Mouse (Mus musculus): Measurements from ENCODE around the gene Lamb3. TPM values are rescaled to one million over a fixed set of nuclear protein-coding genes. Genes with fewer than 3 reads are reported as not detected.

Lamb3 gene
- total and polyA plus RNA-seq, 3 experiments: 10.1 to 14.6 (median 12.3) TPM

DNA sequence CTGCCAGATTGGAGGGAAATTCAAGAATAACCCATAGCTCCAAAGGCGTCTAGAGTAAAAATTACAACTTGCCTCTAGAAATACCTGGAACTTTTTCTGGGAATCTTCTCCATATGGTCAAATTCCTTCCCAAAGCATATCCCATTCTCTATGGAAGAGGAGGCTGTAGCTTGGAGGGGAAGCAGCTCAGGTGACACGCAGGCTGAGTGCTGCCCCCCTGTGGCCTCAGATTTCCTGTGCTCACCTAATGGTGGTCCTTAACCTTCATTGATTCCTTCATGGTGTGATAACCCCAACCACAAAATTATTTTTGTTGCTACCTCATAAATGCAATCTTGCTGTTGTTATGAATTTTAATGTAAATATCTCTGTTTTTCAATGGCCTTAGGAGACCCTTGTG is 116.7 kb downstream of the Lamb3 start:
- dilution Hi-C loops (cut with MboI; ENCODE audit: extremely low pct_ligation_motif_present, extremely low pct_unique_long_range_greater_than_20kb, low sequenced_read_pairs) (no loop called here), in situ Hi-C loops (cut with MboI; ENCODE audit: low pct_ligation_motif_present, low pct_unique_long_range_greater_than_20kb, low sequenced_read_pairs) (loop anchor here (5.0 to 10.0 kb wide), 3 partner anchors 51 to 117 kb away; partner anchors contain the start of genes Camk1g and Lamb3)
- Histone ChIP-seq H3K4me2 (ENCODE audit: insufficient read depth, low read depth, poor library complexity, severe bottlenecking) (no peak overlapping the region), H3K79me2 (replicated peaks; ENCODE audit: control insufficient read depth, extremely low read depth, insufficient read depth, poor library complexity, severe bottlenecking) (no peaks in the 10 kb centered on the region), H3K9ac (ENCODE audit: insufficient read depth, low read depth) (no peak overlapping the region), H3K9me3 (replicated peaks; ENCODE audit: low read length) (no peaks in the 10 kb centered on the region), H3K4me1 (ENCODE audit: control insufficient read depth in 1 of 2, insufficient read depth in 2 of 2) (no peaks in the 10 kb centered on the region), H3K4me3 (replicated peaks in 1 of 3; ENCODE audit: low read depth in 2 of 3, low read length in 2 of 3, poor library complexity in 1 of 3) (no peak overlapping the region), H3K27ac (ENCODE audit: insufficient read depth, low read depth) (no peak overlapping the region), H3K27me3 (replicated peaks) (no peaks in the 10 kb centered on the region), H3K36me3 (replicated peaks in 1 of 2; ENCODE audit: control insufficient read depth in 1 of 2, insufficient read depth in 1 of 2, low read length in 1 of 2) (no peaks in the 10 kb centered on the region)
- DNase-seq (ENCODE audit: extremely low read depth): peak; percentile 27
- TF ChIP-seq ELF1 (IDR thresholded peaks at IDR 0.05; ENCODE audit: low read depth, low read length): no peak
- TF ChIP-seq ZC3H11A (IDR thresholded peaks at IDR 0.05; ENCODE audit: low read depth, low read length): 0 out of 2 replicates have a peak, but pooled peaks have one; percentile 11
- TF ChIP-seq RAD21 (IDR thresholded peaks at IDR 0.05; ENCODE audit: low read depth, low read length): peak; percentile 62
- TF ChIP-seq SMC3 (IDR thresholded peaks at IDR 0.05; ENCODE audit: low read depth, low read length): peak; percentile 89
- no peak for TF ChIP-seq HCFC1 (IDR thresholded peaks at IDR 0.05; ENCODE audit: low read depth, low read length)
- peak; percentile 48 to 81 for TF ChIP-seq CTCF (conservative IDR thresholded peaks at IDR 0.05 in 1 of 2, IDR thresholded peaks at IDR 0.05 in 1 of 2; ENCODE audit: low read depth in 2 of 2, low read length in 2 of 2)
- TF ChIP-seq SIN3A (IDR thresholded peaks at IDR 0.05; ENCODE audit: low read length): no peak
- no peak for TF ChIP-seq KAT2A (IDR thresholded peaks at IDR 0.05; ENCODE audit: insufficient replicate concordance, low read length)
- TF ChIP-seq JUN (IDR thresholded peaks at IDR 0.05; ENCODE audit: insufficient read depth, low read depth, low read length): no peak

DNA sequence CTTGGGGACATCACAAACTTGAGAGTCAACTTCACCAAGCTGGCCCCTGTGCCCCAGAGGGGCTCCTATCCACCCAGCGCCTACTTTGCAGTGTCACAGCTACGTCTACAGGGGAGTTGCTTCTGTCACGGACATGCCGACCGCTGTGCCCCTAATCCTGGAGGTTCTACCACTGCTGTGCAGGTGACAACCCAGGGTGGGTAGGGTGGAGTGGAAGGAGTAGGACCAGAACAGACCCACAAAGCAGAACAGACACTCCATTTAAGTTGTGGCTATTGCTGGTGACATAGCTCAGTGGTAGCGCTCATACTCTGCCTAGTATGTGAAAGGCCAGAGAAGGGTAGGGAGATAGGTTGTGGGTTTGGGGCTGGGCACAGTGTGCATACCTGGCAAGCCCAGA is 118.4 kb downstream of the Lamb3 start:
- Histone ChIP-seq H3K4me2 (ENCODE audit: insufficient read depth, low read depth, poor library complexity, severe bottlenecking) (no peak overlapping the region), H3K4me3 (replicated peaks in 1 of 3; ENCODE audit: low read depth in 2 of 3, low read length in 2 of 3, poor library complexity in 1 of 3) (no peak overlapping the region), H3K9me3 (replicated peaks; ENCODE audit: low read length) (no peaks in the 10 kb centered on the region), H3K27ac (ENCODE audit: insufficient read depth, low read depth) (no peak overlapping the region), H3K9ac (ENCODE audit: insufficient read depth, low read depth) (no peak overlapping the region), H3K36me3 (replicated peaks in 1 of 2; ENCODE audit: control insufficient read depth in 1 of 2, insufficient read depth in 1 of 2, low read length in 1 of 2) (peaks cover 0 to 3% of the 10 kb centered on the region in 2 experiments), H3K79me2 (replicated peaks; ENCODE audit: control insufficient read depth, extremely low read depth, insufficient read depth, poor library complexity, severe bottlenecking) (no peaks in the 10 kb centered on the region), H3K4me1 (ENCODE audit: control insufficient read depth in 1 of 2, insufficient read depth in 2 of 2) (no peaks in the 10 kb centered on the region), H3K27me3 (replicated peaks) (no peaks in the 10 kb centered on the region)
- in situ Hi-C loops (cut with MboI; ENCODE audit: low pct_ligation_motif_present, low pct_unique_long_range_greater_than_20kb, low sequenced_read_pairs) (loop anchor here (10.0 kb wide), 1 partner anchor 49 kb away; the partner anchor contains the start of gene Camk1g), dilution Hi-C loops (cut with MboI; ENCODE audit: extremely low pct_ligation_motif_present, extremely low pct_unique_long_range_greater_than_20kb, low sequenced_read_pairs) (no loop called here)
- no peak for TF ChIP-seq MAFK (IDR thresholded peaks at IDR 0.05; ENCODE audit: insufficient replicate concordance, low read length)
- TF ChIP-seq ZMIZ1 (IDR thresholded peaks at IDR 0.05; ENCODE audit: low read depth, low read length): no peak
- TF ChIP-seq EP300 (IDR thresholded peaks at IDR 0.05; ENCODE audit: low read length): no peak
- no peak for TF ChIP-seq E2F4 (IDR thresholded peaks at IDR 0.05; ENCODE audit: insufficient replicate concordance, low read depth, low read length)
- no peak for TF ChIP-seq RAD21 (IDR thresholded peaks at IDR 0.05; ENCODE audit: low read depth, low read length)
- no peak for DNase-seq (ENCODE audit: extremely low read depth)

Data from CH12.LX (cell line).